Mouse (Mus musculus): ENCODE results near the gene Tada2b. TPM values are rescaled to one million over a fixed set of nuclear protein-coding genes. Genes with fewer than 3 reads are reported as not detected.

The Tada2b gene
- total RNA-seq, 1 experiment, result 6.9 TPM

GRCm38 (mm10) chr5:36508351-36508750, 24.3 kb upstream of the Tada2b start:
- in situ Hi-C loops (cut with MboI; ENCODE audit: low sequenced_read_pairs in 2 of 2, unreplicated experiment in 2 of 2), result no loop called here
- Histone ChIP-seq H3K4me3 (ENCODE audit: insufficient read depth in 1 of 2, low read depth in 1 of 2, low read length in 2 of 2, poor library complexity in 1 of 2, severe bottlenecking in 1 of 2) (no peak overlapping the region), H3K27ac (ENCODE audit: insufficient read depth, low read depth, low read length, poor library complexity, severe bottlenecking) (no peak overlapping the region), H3K36me3 (ENCODE audit: control insufficient read depth, insufficient read depth, low read length, poor library complexity, severe bottlenecking) (peaks cover 14% of the 10 kb centered on the region), H3K4me1 (ENCODE audit: control insufficient read depth in 2 of 2, insufficient read depth in 2 of 2, low read length in 2 of 2, poor library complexity in 1 of 2) (no peaks in the 10 kb centered on the region), H3K9ac (ENCODE audit: insufficient read depth, low read depth, low read length, poor library complexity, severe bottlenecking) (no peak overlapping the region), H3K9me3 (ENCODE audit: control insufficient read depth, insufficient read depth, low read depth, low read length) (no peaks in the 10 kb centered on the region)
- no peak for TF ChIP-seq ZC3H11A (IDR thresholded peaks at IDR 0.05; ENCODE audit: borderline replicate concordance, low read depth, low read length)
- TF ChIP-seq CHD2 (IDR thresholded peaks at IDR 0.05; ENCODE audit: low read depth, low read length), result no peak
- TF ChIP-seq ZNF384 (IDR thresholded peaks at IDR 0.05; ENCODE audit: low read depth, low read length), result no peak
- no peak for TF ChIP-seq MAFK (IDR thresholded peaks at IDR 0.05; ENCODE audit: insufficient read depth, low read depth, low read length)
- TF ChIP-seq HCFC1 (IDR thresholded peaks at IDR 0.05; ENCODE audit: borderline replicate concordance, insufficient read depth, low read length), result no peak
- no peak for DNase-seq (ENCODE audit: low read depth, low spot score)

GRCm38 (mm10) chr5:36505643-36506042, 21.6 kb upstream of the Tada2b start:
- H3K27ac ChIP-seq (ENCODE audit: insufficient read depth, low read depth, low read length, poor library complexity, severe bottlenecking), result no peak overlapping the region
- DNase-seq (ENCODE audit: low read depth, low spot score), result no peak
- no peak overlapping the region for H3K4me3 ChIP-seq (ENCODE audit: insufficient read depth in 1 of 2, low read depth in 1 of 2, low read length in 2 of 2, poor library complexity in 1 of 2, severe bottlenecking in 1 of 2)
- H3K9ac ChIP-seq (ENCODE audit: insufficient read depth, low read depth, low read length, poor library complexity, severe bottlenecking), result no peak overlapping the region
- peaks cover 11% of the 10 kb centered on the region for H3K36me3 ChIP-seq (ENCODE audit: control insufficient read depth, insufficient read depth, low read length, poor library complexity, severe bottlenecking)
- TF ChIP-seq CHD2 (IDR thresholded peaks at IDR 0.05; ENCODE audit: low read depth, low read length) (no peak), ZC3H11A (IDR thresholded peaks at IDR 0.05; ENCODE audit: borderline replicate concordance, low read depth, low read length) (no peak), MAFK (IDR thresholded peaks at IDR 0.05; ENCODE audit: insufficient read depth, low read depth, low read length) (no peak), HCFC1 (IDR thresholded peaks at IDR 0.05; ENCODE audit: borderline replicate concordance, insufficient read depth, low read length) (no peak), ZNF384 (IDR thresholded peaks at IDR 0.05; ENCODE audit: low read depth, low read length) (no peak)
- in situ Hi-C loops (cut with MboI; ENCODE audit: low sequenced_read_pairs in 2 of 2, unreplicated experiment in 2 of 2), result no loop called here
- no peaks in the 10 kb centered on the region for H3K4me1 ChIP-seq (ENCODE audit: control insufficient read depth in 2 of 2, insufficient read depth in 2 of 2, low read length in 2 of 2, poor library complexity in 1 of 2)
- H3K9me3 ChIP-seq (ENCODE audit: control insufficient read depth, insufficient read depth, low read depth, low read length), result no peaks in the 10 kb centered on the region

- Histone ChIP-seq H3K27ac (ENCODE audit: insufficient read depth, low read depth, low read length, poor library complexity, severe bottlenecking) (no peak overlapping the region), H3K36me3 (ENCODE audit: control insufficient read depth, insufficient read depth, low read length, poor library complexity, severe bottlenecking) (peaks cover 11% of the 10 kb centered on the region), H3K4me1 (ENCODE audit: control insufficient read depth in 2 of 2, insufficient read depth in 2 of 2, low read length in 2 of 2, poor library complexity in 1 of 2) (no peaks in the 10 kb centered on the region), H3K4me3 (ENCODE audit: insufficient read depth in 1 of 2, low read depth in 1 of 2, low read length in 2 of 2, poor library complexity in 1 of 2, severe bottlenecking in 1 of 2) (no peak overlapping the region), H3K9ac (ENCODE audit: insufficient read depth, low read depth, low read length, poor library complexity, severe bottlenecking) (no peak overlapping the region), H3K9me3 (ENCODE audit: control insufficient read depth, insufficient read depth, low read depth, low read length) (no peaks in the 10 kb centered on the region)
- in situ Hi-C loops (cut with MboI; ENCODE audit: low sequenced_read_pairs in 2 of 2, unreplicated experiment in 2 of 2), result no loop called here
- TF ChIP-seq HCFC1 (IDR thresholded peaks at IDR 0.05; ENCODE audit: borderline replicate concordance, insufficient read depth, low read length) (no peak), ZNF384 (IDR thresholded peaks at IDR 0.05; ENCODE audit: low read depth, low read length) (no peak), ZC3H11A (IDR thresholded peaks at IDR 0.05; ENCODE audit: borderline replicate concordance, low read depth, low read length) (no peak), MAFK (IDR thresholded peaks at IDR 0.05; ENCODE audit: insufficient read depth, low read depth, low read length) (no peak), CHD2 (IDR thresholded peaks at IDR 0.05; ENCODE audit: low read depth, low read length) (no peak)
- DNase-seq (ENCODE audit: low read depth, low spot score), result no peak
These were observed 21.1 kb upstream of the Tada2b start for GRCm38 (mm10) chr5:36505235-36505634.

GRCm38 (mm10) chr5:36494709-36495108, 10.6 kb upstream of the Tada2b start:
- DNase-seq (ENCODE audit: low read depth, low spot score), result no peak
- Histone ChIP-seq H3K4me3 (ENCODE audit: insufficient read depth in 1 of 2, low read depth in 1 of 2, low read length in 2 of 2, poor library complexity in 1 of 2, severe bottlenecking in 1 of 2) (no peak overlapping the region), H3K36me3 (ENCODE audit: control insufficient read depth, insufficient read depth, low read length, poor library complexity, severe bottlenecking) (peaks cover 19% of the 10 kb centered on the region; the same call in 1 of the 2 replicates), H3K9ac (ENCODE audit: insufficient read depth, low read depth, low read length, poor library complexity, severe bottlenecking) (no peak overlapping the region), H3K4me1 (ENCODE audit: control insufficient read depth in 2 of 2, insufficient read depth in 2 of 2, low read length in 2 of 2, poor library complexity in 1 of 2) (no peaks in the 10 kb centered on the region), H3K9me3 (ENCODE audit: control insufficient read depth, insufficient read depth, low read depth, low read length) (no peaks in the 10 kb centered on the region), H3K27ac (ENCODE audit: insufficient read depth, low read depth, low read length, poor library complexity, severe bottlenecking) (no peak overlapping the region)
- TF ChIP-seq MAFK (IDR thresholded peaks at IDR 0.05; ENCODE audit: insufficient read depth, low read depth, low read length) (no peak), ZC3H11A (IDR thresholded peaks at IDR 0.05; ENCODE audit: borderline replicate concordance, low read depth, low read length) (no peak), HCFC1 (IDR thresholded peaks at IDR 0.05; ENCODE audit: borderline replicate concordance, insufficient read depth, low read length) (no peak), ZNF384 (IDR thresholded peaks at IDR 0.05; ENCODE audit: low read depth, low read length) (no peak), CHD2 (IDR thresholded peaks at IDR 0.05; ENCODE audit: low read depth, low read length) (no peak)
- in situ Hi-C loops (cut with MboI; ENCODE audit: low sequenced_read_pairs in 2 of 2, unreplicated experiment in 2 of 2), result no loop called here

- no peak overlapping the region for H3K4me3 ChIP-seq (ENCODE audit: insufficient read depth in 1 of 2, low read depth in 1 of 2, low read length in 2 of 2, poor library complexity in 1 of 2, severe bottlenecking in 1 of 2)
- H3K27ac ChIP-seq (ENCODE audit: insufficient read depth, low read depth, low read length, poor library complexity, severe bottlenecking), result no peak overlapping the region
- no peak for DNase-seq (ENCODE audit: low read depth, low spot score)
- TF ChIP-seq CHD2 (IDR thresholded peaks at IDR 0.05; ENCODE audit: low read depth, low read length) (no peak), HCFC1 (IDR thresholded peaks at IDR 0.05; ENCODE audit: borderline replicate concordance, insufficient read depth, low read length) (no peak), MAFK (IDR thresholded peaks at IDR 0.05; ENCODE audit: insufficient read depth, low read depth, low read length) (no peak), ZNF384 (IDR thresholded peaks at IDR 0.05; ENCODE audit: low read depth, low read length) (no peak), ZC3H11A (IDR thresholded peaks at IDR 0.05; ENCODE audit: borderline replicate concordance, low read depth, low read length) (no peak)
- no peaks in the 10 kb centered on the region for H3K9me3 ChIP-seq (ENCODE audit: control insufficient read depth, insufficient read depth, low read depth, low read length)
- H3K4me1 ChIP-seq (ENCODE audit: control insufficient read depth in 2 of 2, insufficient read depth in 2 of 2, low read length in 2 of 2, poor library complexity in 1 of 2), result no peaks in the 10 kb centered on the region
- in situ Hi-C loops (cut with MboI; ENCODE audit: low sequenced_read_pairs in 2 of 2, unreplicated experiment in 2 of 2), result no loop called here
- H3K36me3 ChIP-seq (ENCODE audit: control insufficient read depth, insufficient read depth, low read length, poor library complexity, severe bottlenecking), result peaks cover 19% of the 10 kb centered on the region; the same call in 1 of the 2 replicates
- no peak overlapping the region for H3K9ac ChIP-seq (ENCODE audit: insufficient read depth, low read depth, low read length, poor library complexity, severe bottlenecking)
These were observed 9.8 kb upstream of the Tada2b start for GRCm38 (mm10) chr5:36493919-36494318.
